15 mouse cellular contexts compared by ENCODE assay signal in genomic region chr10:17844781-17845537, GRCm38 (mm10). TPM values are rescaled to one million over a fixed set of nuclear protein-coding genes. Genes with fewer than 3 reads are reported as not detected.
DNase-seq lines count a peak whose midpoint lies in the region; TF ChIP-seq lines count a peak whose summit lies in the region.
"Had no signal": no experiment of that assay in that cellular context is flagged by ENCODE, and none has a peak within 500 bp of the region (broad histone marks: within the 10 kb centered on the region; RNA-seq: fewer than 3 reads in every experiment).

No protein-coding gene starts in this region.

- TF ChIP-seq CTCF in layer of hippocampus, adult 2 months (conservative IDR thresholded peaks at IDR 0.05), result no peak

- intact Hi-C loops in left cerebral cortex, postnatal 10 days (cut with DNase I), result no loop called here

- peak; percentile 36 to 44 for DNase-seq in cerebellum, postnatal 14 days
- DNase-seq in cerebellum, adult 8-10 months, result no peak
- peak; percentile 26 for DNase-seq in layer of hippocampus, adult 11-12 months (ENCODE audit: low spot score)
- DNase-seq in layer of hippocampus, adult 2 months (ENCODE audit: low spot score in 2 of 2), result no peak
- DNase-seq in left cerebral cortex, postnatal 10 days (ENCODE audit: extremely low spot score in 1 of 2, low spot score in 2 of 2), result peak; percentile 16 to 43
- peak; percentile 51 for DNase-seq in right cerebral cortex, postnatal 25 days
- DNase-seq in thymus, adult 18-20 months, result no peak
- no peak for DNase-seq in natural killer cell, adult 2 months (ENCODE audit: low spot score in 2 of 2)
- DNase-seq: adrenal gland, adult 2 months; heart, adult 2 months; heart, postnatal 14 days; kidney, postnatal 10 days; layer of hippocampus, postnatal 36 days had no signal

- H3K27ac ChIP-seq in layer of hippocampus, adult 2 months, result no peak overlapping the region
- H3K27ac ChIP-seq: heart, adult 2 months; liver, embryonic 14.5 days; macrophage had no signal

- no peak overlapping the region for H3K4me3 ChIP-seq in layer of hippocampus, adult 2 months
- H3K4me3 ChIP-seq: heart, adult 2 months had no signal

RNA-seq across cellular contexts. Expression of gene Txlnb, which starts 48.9 kb away (rescaled TPM):
- 1 to 10 TPM in 1 of 2 experiments, under 1 TPM in 1; 0.74 to 1.0 TPM for total RNA-seq in layer of hippocampus, adult 2 months (2021)
- total RNA-seq in left cerebral cortex, postnatal 10 days (2021), result under 1 TPM; 0.18 to 0.21 TPM

Comparison
In these comparisons a context has a peak if more than half of its experiments do, and no peak if none do; other contexts are left out.
1. DNase-seq: peak in cerebellum, postnatal 14 days (2 of 2), layer of hippocampus, adult 11-12 months (single experiment), left cerebral cortex, postnatal 10 days (2 of 2) and right cerebral cortex, postnatal 25 days (single experiment); none in cerebellum, adult 8-10 months (single experiment), layer of hippocampus, adult 2 months (0 of 2), thymus, adult 18-20 months (0 of 2) and natural killer cell, adult 2 months (0 of 2).